Mouse (Mus musculus) hindbrain, postnatal 0 days (tissue): ENCODE measurements around the gene Arl10. TPM values are rescaled to one million over a fixed set of nuclear protein-coding genes. Genes with fewer than 3 reads are reported as not detected.

ENCODE experiments used
- ATAC-seq: fragments of 200-750 bp; cut with Nextera tagmentation; 2 replicates; pipeline ENCODE4 v1.8.0; 2017; ENCODE audit warnings: mild to moderate bottlenecking, moderate TSS enrichment, moderate library complexity
- DNase-seq: peaks from one replicate; pipeline ENCODE4 v3.0.0-alpha.2; 2015; ENCODE audit warnings: low spot score
- H3K27ac ChIP-seq: fragments of 300-500 bp; sonication (generic); 2 replicates; pipeline ENCODE4 v1.5.1; 2014; ENCODE audit warnings: mild to moderate bottlenecking
- H3K27me3 ChIP-seq: fragments of 300-500 bp; sonication (generic); 2 replicates; pipeline ENCODE4 v1.6.1; 2014; ENCODE audit warnings: low read length, mixed read lengths; ENCODE audit not compliant: insufficient read depth
- H3K36me3 ChIP-seq: fragments of 300-500 bp; sonication (generic); 2 replicates; pipeline ENCODE4 v1.6.1; 2014; ENCODE audit warnings: low read length, mixed read lengths; ENCODE audit not compliant: insufficient read depth
- H3K4me1 ChIP-seq: fragments of 300-500 bp; sonication (generic); 2 replicates; pipeline ENCODE4 v1.6.1; 2014; ENCODE audit warnings: antibody characterized with exemption, low read length, mixed read lengths; ENCODE audit not compliant: insufficient read depth
- H3K4me2 ChIP-seq: fragments of 300-500 bp; sonication (generic); 2 replicates; pipeline ENCODE4 v1.6.1; 2014; ENCODE audit warnings: low read depth, mild to moderate bottlenecking, low read length, moderate library complexity, mixed read lengths
- H3K4me3 ChIP-seq: fragments of 300-500 bp; sonication (generic); 2 replicates; pipeline ENCODE4 v1.5.1; 2014; ENCODE audit warnings: low read length
- H3K9ac ChIP-seq: fragments of 300-500 bp; sonication (generic); replicated peaks from 2 replicates; pipeline ENCODE4 v1.6.1; 2014; ENCODE audit warnings: mild to moderate bottlenecking, low read length, moderate library complexity, mixed read lengths
- H3K9me3 ChIP-seq: fragments of 300-500 bp; sonication (generic); 2 replicates; pipeline ENCODE4 v1.6.1; 2016; ENCODE audit warnings: low read length, mixed read lengths
- CTCF ChIP-seq: IDR thresholded peaks from 2 replicates; pipeline ENCODE4 v1.5.1; 2016; ENCODE audit warnings: antibody characterized with exemption, control low read depth, low read depth
- WGBS: fragments of 180-500 bp; shearing (Covaris S2); extraction: QIAGEN DNeasy Blood & Tissue Kit; methylation state at CpG from one replicate; pipeline ENCODE4 v1.1.7; 2014; 5-methylcytosine and 5-hydroxymethylcytosine counted together
- polyA plus RNA-seq: library from polyadenylated mRNA; unstranded; fragments of >200 nt; fragmentation: Nextera tagmentation; extraction: Ambion mirVana; gene quantifications from 2 replicates; pipeline ENCODE4 v1.2.1, GENCODE M21; 2015
- total RNA-seq: library from RNA; depleted of rRNA; stranded (reverse); fragments of >200 nt; gene quantifications from 2 replicates; pipeline ENCODE4 v1.2.3, GENCODE M21; 2014

The Arl10 gene
- total and polyA plus RNA-seq, 2 experiments from 2014 or later, result 69.7 to 159 TPM

DNA sequence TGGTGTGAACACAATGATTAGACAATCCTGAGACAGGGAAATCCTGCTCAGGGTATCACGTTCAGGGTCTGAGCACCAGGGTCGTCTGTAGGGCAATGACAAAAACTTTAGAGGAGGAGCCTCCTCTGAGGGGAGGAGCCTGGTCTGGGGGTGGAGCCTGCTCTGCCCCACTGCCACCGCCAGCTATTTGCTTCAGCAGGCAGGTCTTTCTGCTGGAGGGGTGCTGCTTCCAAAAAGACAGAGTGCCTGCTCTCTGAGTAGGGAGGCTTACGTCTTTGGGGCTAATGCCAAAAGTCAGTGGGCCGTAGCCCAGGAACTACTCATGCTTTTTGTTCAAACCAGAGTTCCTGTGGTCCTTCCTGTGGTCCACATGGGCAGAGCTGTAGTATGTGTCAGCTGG, 6.4 kb upstream of the Arl10 start:
- no peak overlapping the region for H3K4me2 ChIP-seq
- DNase-seq (no peak), ATAC-seq (no peak)
- WGBS, result 39% methylated on average over 5 of the region's 5 CpGs
- H3K9ac ChIP-seq, result no peak overlapping the region
- H3K36me3 ChIP-seq, result no peaks in the 10 kb centered on the region
- H3K27ac ChIP-seq, result no peak overlapping the region
- H3K4me3 ChIP-seq, result no peak overlapping the region
- no peaks in the 10 kb centered on the region for H3K27me3 ChIP-seq
- no peak for TF ChIP-seq CTCF
- peaks cover 5% of the 10 kb centered on the region; the same call in 1 of the 2 replicates for H3K4me1 ChIP-seq
- no peaks in the 10 kb centered on the region for H3K9me3 ChIP-seq

DNA sequence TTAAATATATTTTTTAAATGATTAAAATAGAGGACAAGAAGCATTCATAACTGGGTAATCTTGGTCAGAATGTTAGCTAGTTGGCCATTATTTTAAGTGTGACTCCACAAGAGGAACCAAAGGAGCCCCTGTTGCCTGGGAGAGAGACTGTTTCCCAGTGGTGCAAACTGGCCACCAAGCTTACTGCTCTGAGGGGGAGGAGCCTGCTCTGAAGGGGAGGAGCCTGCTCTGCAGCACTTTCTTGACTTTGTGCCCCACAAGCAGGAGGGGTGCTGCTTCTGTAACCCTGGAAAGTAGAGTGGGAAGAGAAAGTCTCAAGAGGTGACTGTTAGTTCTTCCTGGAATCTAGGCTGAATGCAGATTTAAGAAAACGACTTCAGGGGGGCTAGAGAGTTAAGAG, 5.5 kb upstream of the Arl10 start:
- Histone ChIP-seq H3K9ac (no peak overlapping the region), H3K4me1 (no peaks in the 10 kb centered on the region), H3K27me3 (no peaks in the 10 kb centered on the region), H3K27ac (no peak overlapping the region), H3K4me2 (no peak overlapping the region), H3K36me3 (no peaks in the 10 kb centered on the region), H3K4me3 (no peak overlapping the region), H3K9me3 (no peaks in the 10 kb centered on the region)
- no peak for TF ChIP-seq CTCF
- ATAC-seq, result no peak
- 42% methylated on average over 1 of the region's 1 CpGs for WGBS
- no peak for DNase-seq

GRCm38 (mm10) chr13:54570736-54571135, 4.1 kb upstream of the Arl10 start:
- H3K36me3 ChIP-seq, result no peaks in the 10 kb centered on the region
- no peak overlapping the region for H3K27ac ChIP-seq
- no peak for TF ChIP-seq CTCF
- H3K9me3 ChIP-seq, result no peaks in the 10 kb centered on the region
- no peak overlapping the region for H3K9ac ChIP-seq
- no peak for ATAC-seq
- H3K4me1 ChIP-seq, result peaks cover 2% of the 10 kb centered on the region; the same call in 1 of the 2 replicates
- no peaks in the 10 kb centered on the region for H3K27me3 ChIP-seq
- H3K4me3 ChIP-seq, result no peak overlapping the region
- DNase-seq, result no peak
- WGBS, result 69% methylated on average over 4 of the region's 4 CpGs
- H3K4me2 ChIP-seq, result no peak overlapping the region

DNA sequence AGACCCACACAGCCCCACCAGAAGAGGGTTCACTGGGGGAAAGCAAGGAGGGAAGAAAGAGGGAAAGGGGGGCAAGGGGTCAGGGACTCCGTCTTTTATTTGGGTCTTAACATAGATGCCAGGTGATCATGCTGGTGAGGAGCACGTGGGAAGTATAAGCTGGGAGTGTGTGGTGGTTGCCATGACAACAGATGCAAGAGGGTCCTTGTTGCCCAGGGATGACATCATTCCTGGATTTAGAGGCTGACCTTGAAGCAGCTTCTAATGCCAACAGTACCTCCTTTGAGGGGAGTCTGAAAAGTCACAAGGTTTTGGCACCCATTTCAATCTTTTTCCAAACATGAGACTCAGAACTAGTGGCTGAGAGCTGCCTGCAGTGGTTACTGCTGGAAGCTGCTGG, 3.2 kb upstream of the Arl10 start:
- TF ChIP-seq CTCF, result no peak
- Histone ChIP-seq H3K4me3 (no peak overlapping the region), H3K27ac (peak overlapping the region; percentile 36; the same call in 1 of the 2 replicates), H3K9me3 (no peaks in the 10 kb centered on the region), H3K4me1 (peaks cover 7% of the 10 kb centered on the region; the same call in 1 of the 2 replicates), H3K27me3 (no peaks in the 10 kb centered on the region), H3K9ac (no peak overlapping the region), H3K4me2 (no peak overlapping the region), H3K36me3 (no peaks in the 10 kb centered on the region)
- 22% methylated on average over 2 of the region's 2 CpGs for WGBS
- DNase-seq (peak; percentile 60), ATAC-seq (no peak)

DNA sequence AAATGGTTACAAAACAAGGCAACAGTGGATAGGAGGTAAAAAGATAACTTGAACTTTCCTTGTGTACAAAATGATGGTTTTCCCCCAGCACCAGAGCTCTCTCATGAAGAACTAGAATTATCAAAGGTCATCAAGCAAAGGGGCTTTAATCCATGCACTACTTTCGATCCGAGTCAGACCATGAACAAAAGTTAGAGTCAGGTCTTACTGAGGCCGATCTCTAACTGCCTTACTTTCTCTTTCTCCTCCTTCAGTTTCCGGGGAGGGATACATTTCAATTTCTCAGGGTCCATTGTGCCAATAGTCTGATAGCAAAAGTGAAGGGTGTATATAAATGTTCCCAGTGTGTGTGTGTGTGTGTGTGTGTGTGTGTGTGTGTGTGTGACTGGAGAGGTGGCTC, 2.2 kb upstream of the Arl10 start:
- Histone ChIP-seq H3K36me3 (no peaks in the 10 kb centered on the region), H3K9me3 (no peaks in the 10 kb centered on the region), H3K4me2 (no peak overlapping the region), H3K27me3 (no peaks in the 10 kb centered on the region), H3K9ac (no peak overlapping the region), H3K4me3 (no peak overlapping the region), H3K27ac (no peak overlapping the region), H3K4me1 (peaks cover 10% of the 10 kb centered on the region; the same call in 1 of the 2 replicates)
- ATAC-seq, result no peak
- TF ChIP-seq CTCF, result no peak
- 87% methylated on average over 4 of the region's 4 CpGs for WGBS
- no peak for DNase-seq

- DNase-seq (no peak), ATAC-seq (peak; percentile 25; the same call in 1 of the 2 replicates)
- Histone ChIP-seq H3K9me3 (no peaks in the 10 kb centered on the region), H3K4me1 (peaks cover 10% of the 10 kb centered on the region; the same call in 1 of the 2 replicates), H3K4me3 (peak overlapping the region; percentile 97), H3K9ac (peak overlapping the region; percentile 95), H3K27me3 (no peaks in the 10 kb centered on the region), H3K4me2 (peak overlapping the region; percentile 98), H3K27ac (peak overlapping the region; percentile 85), H3K36me3 (peaks cover 8% of the 10 kb centered on the region; the same call in 1 of the 2 replicates)
- 1% methylated on average over 19 of the region's 19 CpGs for WGBS
- TF ChIP-seq CTCF, result no peak
These were observed 674 bp downstream of the Arl10 start for GRCm38 (mm10) chr13:54575489-54575888.

DNA sequence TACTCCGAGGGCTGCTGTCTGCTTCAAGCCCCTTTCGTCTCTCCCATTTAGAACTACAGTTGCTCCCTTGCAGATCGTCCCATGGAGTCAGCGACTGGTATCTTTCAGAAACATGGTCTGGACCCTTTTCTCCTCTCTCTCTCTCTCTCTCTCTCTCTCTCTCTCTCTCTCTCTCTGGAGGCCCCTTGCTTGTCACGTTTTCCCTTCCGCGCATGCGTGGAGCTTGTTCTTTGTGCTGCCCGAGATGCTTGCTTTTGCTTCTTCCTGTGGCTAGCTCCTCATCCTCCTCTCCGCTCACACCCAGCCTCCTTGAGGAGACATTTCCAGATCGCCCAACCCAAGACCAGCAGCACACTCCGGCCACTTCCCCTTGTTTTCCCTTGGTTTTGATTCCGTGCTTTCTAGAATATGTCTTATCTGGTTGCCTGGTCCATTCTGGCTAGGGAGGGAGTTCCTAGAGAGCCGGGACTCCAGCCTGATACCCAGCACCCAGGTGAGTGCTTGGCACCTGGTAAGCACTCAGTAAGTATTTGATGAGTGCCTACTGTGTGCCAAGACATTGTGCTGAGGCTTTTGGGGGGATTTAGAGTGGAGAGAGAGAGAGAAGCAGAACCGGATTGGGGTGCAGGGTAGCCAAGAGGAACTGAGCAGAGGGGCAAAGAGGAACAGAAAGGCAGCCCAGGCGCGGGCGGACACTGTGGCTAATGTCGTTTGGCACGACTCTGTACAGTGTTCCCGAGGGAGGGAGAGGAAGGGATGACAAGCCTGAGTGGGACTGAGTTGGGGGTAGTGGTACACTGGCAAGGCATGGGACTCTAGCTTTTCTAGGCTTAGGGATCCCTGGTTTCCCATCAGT, 3.1 kb downstream of the Arl10 start:
- no peak for TF ChIP-seq CTCF
- 79% methylated on average over 21 of the region's 21 CpGs for WGBS
- Histone ChIP-seq H3K4me1 (peaks cover 10% of the 10 kb centered on the region; the same call in 1 of the 2 replicates), H3K4me3 (no peak overlapping the region), H3K27ac (0 out of 2 replicates have a peak overlapping the region, but pooled peaks have one; percentile 11), H3K9me3 (no peaks in the 10 kb centered on the region), H3K36me3 (peaks cover 13% of the 10 kb centered on the region; the same call in 1 of the 2 replicates), H3K9ac (no peak overlapping the region), H3K27me3 (no peaks in the 10 kb centered on the region), H3K4me2 (no peak overlapping the region)
- ATAC-seq (no peak), DNase-seq (no peak)
